Mouse (Mus musculus) hindbrain, embryonic 16.5 days (tissue): Measurements from ENCODE around the gene Nr4a1. TPM values are rescaled to one million over a fixed set of nuclear protein-coding genes. Genes with fewer than 3 reads are reported as not detected.

Experiments used
- ATAC-seq: fragments of 200-750 bp; cut with Nextera tagmentation; 2 replicates; pipeline ENCODE4 v1.8.0; 2017; ENCODE audit warnings: moderate TSS enrichment, moderate library complexity
- H3K27ac ChIP-seq: fragments of 300-500 bp; sonication (generic); 2 replicates; pipeline ENCODE4 v1.5.1; 2014; ENCODE audit warnings: low read depth, mild to moderate bottlenecking, control low read depth, low read length, moderate library complexity
- H3K27me3 ChIP-seq: fragments of 300-500 bp; sonication (generic); replicated peaks from 2 replicates; pipeline ENCODE4 v1.6.1; 2014; ENCODE audit warnings: low read length; ENCODE audit not compliant: control insufficient read depth, insufficient read depth
- H3K36me3 ChIP-seq: fragments of 300-500 bp; sonication (generic); 2 replicates; pipeline ENCODE4 v1.6.1; 2014; ENCODE audit warnings: mild to moderate bottlenecking, low read length, moderate library complexity, mixed read lengths; ENCODE audit not compliant: control insufficient read depth, insufficient read depth
- H3K4me1 ChIP-seq: fragments of 300-500 bp; sonication (generic); 2 replicates; pipeline ENCODE4 v1.6.1; 2014; ENCODE audit warnings: low read depth, low read length; ENCODE audit not compliant: control insufficient read depth, insufficient read depth
- H3K4me2 ChIP-seq: fragments of 300-500 bp; sonication (generic); 2 replicates; pipeline ENCODE4 v1.6.1; 2014; ENCODE audit warnings: mild to moderate bottlenecking, low read length, control low read depth, moderate library complexity
- H3K4me3 ChIP-seq: fragments of 300-500 bp; sonication (generic); 2 replicates; pipeline ENCODE4 v1.5.1; 2014; ENCODE audit warnings: mild to moderate bottlenecking, low read length, control low read depth, moderate library complexity
- H3K9ac ChIP-seq: fragments of 300-500 bp; sonication (generic); 2 replicates; pipeline ENCODE4 v1.6.1; 2014; ENCODE audit warnings: low read depth, mild to moderate bottlenecking, control low read depth, low read length, moderate library complexity
- H3K9me3 ChIP-seq: fragments of 300-500 bp; sonication (generic); 2 replicates; pipeline ENCODE4 v1.6.1; 2014; ENCODE audit warnings: mild to moderate bottlenecking, low read length, moderate library complexity; ENCODE audit not compliant: control insufficient read depth
- WGBS: fragments of 180-500 bp; shearing (Covaris S2); extraction: QIAGEN DNeasy Blood & Tissue Kit; methylation state at CpG from one replicate; pipeline ENCODE4 v1.1.7; 2014; 5-methylcytosine and 5-hydroxymethylcytosine counted together
- polyA plus RNA-seq: library from polyadenylated mRNA; unstranded; fragments of >200 nt; fragmentation: Nextera tagmentation; extraction: Ambion mirVana; gene quantifications from 2 replicates; pipeline ENCODE4 v1.2.1, GENCODE M21; 2015

Nr4a1 gene
- polyA plus RNA-seq, 1 experiment from 2014 or later: 7.2 TPM

GRCm38 (mm10) chr15:101259922-101260321, 5.9 kb downstream of the Nr4a1 start:
- H3K36me3 ChIP-seq: no peaks in the 10 kb centered on the region
- WGBS: 89% methylated on average over 3 of the region's 3 CpGs
- no peak for ATAC-seq

GRCm38 (mm10) chr15:101260387-101260786, 6.3 kb downstream of the Nr4a1 start:
- Histone ChIP-seq H3K4me2 (no peak overlapping the region), H3K9ac (no peak overlapping the region), H3K27ac (no peak overlapping the region), H3K36me3 (no peaks in the 10 kb centered on the region), H3K9me3 (no peaks in the 10 kb centered on the region), H3K4me3 (no peak overlapping the region), H3K27me3 (no peaks in the 10 kb centered on the region), H3K4me1 (no peaks in the 10 kb centered on the region; the same call in 1 of the 2 replicates)
- WGBS: 64% methylated on average over 10 of the region's 10 CpGs
- peak; percentile 31; the same call in 1 of the 2 replicates for ATAC-seq

More at GRCm38 (mm10) chr15:101259922-101260321, 5.9 kb downstream of the Nr4a1 start:
- H3K27me3 ChIP-seq: no peaks in the 10 kb centered on the region
- H3K4me2 ChIP-seq: no peak overlapping the region
- no peak overlapping the region for H3K27ac ChIP-seq
- no peak overlapping the region for H3K9ac ChIP-seq
- no peak overlapping the region for H3K4me3 ChIP-seq
- no peaks in the 10 kb centered on the region for H3K9me3 ChIP-seq
- peaks cover under 1% of the 10 kb centered on the region; the same call in 1 of the 2 replicates for H3K4me1 ChIP-seq

DNA sequence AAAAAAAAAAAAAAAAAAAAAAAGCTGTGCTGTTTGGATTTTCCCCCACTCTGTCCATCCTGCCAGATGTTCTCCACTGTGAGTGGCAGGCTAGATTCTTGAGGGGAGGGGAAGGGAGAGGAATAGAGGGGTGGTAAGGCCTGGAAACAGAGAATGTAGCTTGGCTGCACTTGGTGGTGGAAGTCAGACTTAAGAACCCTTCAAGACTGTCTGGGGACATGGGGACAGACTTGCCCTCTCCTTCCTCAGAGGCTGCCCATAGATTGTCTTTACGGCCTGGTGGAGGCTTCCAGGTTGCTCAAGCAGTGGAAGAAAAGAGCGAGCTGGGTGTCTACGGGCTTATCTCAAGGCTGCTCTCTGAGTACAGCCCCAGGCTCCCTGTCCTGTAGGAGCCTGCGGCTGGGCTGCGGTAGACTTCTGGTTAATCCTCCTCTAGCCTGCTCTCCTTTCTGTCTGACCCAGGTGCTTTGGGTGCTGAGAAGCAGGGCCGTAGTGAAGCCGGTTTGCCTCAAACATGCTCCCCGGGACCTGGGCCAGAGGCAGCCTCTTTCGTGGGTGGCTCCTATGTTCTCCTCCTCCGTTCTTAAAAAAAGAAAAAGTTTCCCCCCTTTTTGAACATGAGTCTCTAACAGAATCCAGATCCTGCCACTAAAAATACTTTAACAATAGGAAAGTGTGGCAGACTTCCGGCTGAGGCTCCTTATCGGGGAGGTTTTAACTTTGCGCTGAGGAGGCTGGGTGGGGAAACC, 7.0 kb downstream of the Nr4a1 start:
- Histone ChIP-seq H3K4me2 (no peak overlapping the region), H3K36me3 (no peaks in the 10 kb centered on the region), H3K4me1 (peaks cover 5% of the 10 kb centered on the region), H3K9me3 (no peaks in the 10 kb centered on the region), H3K27ac (peak overlapping the region; percentile 29; the same call in 1 of the 2 replicates), H3K9ac (no peak overlapping the region), H3K4me3 (no peak overlapping the region), H3K27me3 (peaks cover 4% of the 10 kb centered on the region; the same call in 1 of the 2 replicates)
- WGBS: 72% methylated on average over 13 of the region's 13 CpGs
- ATAC-seq: no peak

DNA sequence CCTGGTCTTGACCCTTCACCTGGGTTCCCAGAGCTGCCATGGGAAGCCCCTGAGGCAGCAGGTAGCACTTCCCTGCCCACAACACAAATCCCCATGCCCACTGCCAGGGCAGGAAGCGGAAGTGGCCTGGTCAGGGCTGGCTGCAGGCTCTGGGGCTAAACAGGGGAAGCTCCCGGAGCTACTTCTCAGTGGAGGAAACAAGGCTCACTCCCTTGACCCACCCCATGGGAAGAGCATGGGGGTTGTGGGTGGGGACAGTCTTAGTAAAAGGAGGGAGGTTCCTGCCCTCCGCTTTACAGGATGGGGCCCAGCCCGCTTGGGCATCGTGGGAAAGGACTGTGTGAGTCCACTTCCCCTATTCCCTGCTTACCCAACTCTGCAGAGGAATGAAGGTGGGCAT, 8.4 kb downstream of the Nr4a1 start:
- Histone ChIP-seq H3K9me3 (no peaks in the 10 kb centered on the region), H3K4me1 (peaks cover 7% of the 10 kb centered on the region), H3K27me3 (peaks cover 4% of the 10 kb centered on the region), H3K36me3 (no peaks in the 10 kb centered on the region), H3K4me2 (no peak overlapping the region), H3K9ac (no peak overlapping the region), H3K4me3 (no peak overlapping the region), H3K27ac (no peak overlapping the region)
- no peak for ATAC-seq
- 60% methylated on average over 5 of the region's 5 CpGs for WGBS

DNA sequence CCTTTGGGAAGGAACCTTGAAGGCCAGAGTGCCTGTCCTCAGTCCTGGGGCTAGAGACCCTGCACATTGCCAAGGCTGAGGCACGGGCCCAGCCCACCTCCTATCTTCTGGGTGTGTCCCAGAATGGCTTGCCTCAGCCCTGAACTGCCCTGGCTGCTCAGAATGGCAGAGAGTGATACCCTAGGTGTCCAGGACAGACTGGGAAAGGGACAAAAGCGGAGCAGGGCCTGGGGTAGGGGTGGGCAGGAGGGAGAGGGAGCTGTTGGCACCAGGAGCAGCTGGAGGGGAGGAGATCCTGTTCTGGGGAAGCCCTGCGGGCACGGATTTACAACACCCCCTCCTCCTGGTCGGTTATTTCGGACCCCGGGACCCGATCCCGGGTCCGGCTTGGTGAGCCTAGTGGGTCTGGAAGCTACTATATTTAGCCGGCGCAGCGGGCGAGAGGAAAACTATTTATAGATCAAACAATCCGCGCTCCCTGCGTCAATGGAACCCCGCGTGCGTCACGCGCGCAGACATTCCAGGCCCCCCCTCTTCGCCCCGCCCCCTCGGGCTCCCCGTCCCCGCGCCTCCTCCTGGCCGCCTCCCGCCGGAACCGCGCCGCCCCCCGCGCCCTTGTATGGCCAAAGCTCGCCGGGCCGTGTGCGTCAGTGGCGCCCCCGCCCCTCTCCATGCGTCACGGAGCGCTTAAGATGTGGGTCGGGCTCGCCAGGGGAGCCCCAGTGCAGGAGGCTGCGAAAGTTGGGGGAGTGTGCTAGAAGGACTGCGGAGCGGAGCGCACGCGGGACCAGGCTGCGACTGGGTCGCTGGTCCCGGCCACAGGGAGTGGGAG, 12.3 kb downstream of the Nr4a1 start:
- no peak overlapping the region; the same call in 1 of the 2 replicates for H3K27ac ChIP-seq
- H3K9ac ChIP-seq: peak overlapping the region; percentile 50
- peaks cover 9% of the 10 kb centered on the region for H3K27me3 ChIP-seq
- peaks cover 7% of the 10 kb centered on the region for H3K4me1 ChIP-seq
- under 1% methylated on average over 43 of the region's 57 CpGs for WGBS
- H3K9me3 ChIP-seq: no peaks in the 10 kb centered on the region
- H3K4me2 ChIP-seq: peak overlapping the region; percentile 94
- H3K36me3 ChIP-seq: peaks cover 5% of the 10 kb centered on the region
- ATAC-seq: peak; percentile 79
- H3K4me3 ChIP-seq: peak overlapping the region; percentile 54

DNA sequence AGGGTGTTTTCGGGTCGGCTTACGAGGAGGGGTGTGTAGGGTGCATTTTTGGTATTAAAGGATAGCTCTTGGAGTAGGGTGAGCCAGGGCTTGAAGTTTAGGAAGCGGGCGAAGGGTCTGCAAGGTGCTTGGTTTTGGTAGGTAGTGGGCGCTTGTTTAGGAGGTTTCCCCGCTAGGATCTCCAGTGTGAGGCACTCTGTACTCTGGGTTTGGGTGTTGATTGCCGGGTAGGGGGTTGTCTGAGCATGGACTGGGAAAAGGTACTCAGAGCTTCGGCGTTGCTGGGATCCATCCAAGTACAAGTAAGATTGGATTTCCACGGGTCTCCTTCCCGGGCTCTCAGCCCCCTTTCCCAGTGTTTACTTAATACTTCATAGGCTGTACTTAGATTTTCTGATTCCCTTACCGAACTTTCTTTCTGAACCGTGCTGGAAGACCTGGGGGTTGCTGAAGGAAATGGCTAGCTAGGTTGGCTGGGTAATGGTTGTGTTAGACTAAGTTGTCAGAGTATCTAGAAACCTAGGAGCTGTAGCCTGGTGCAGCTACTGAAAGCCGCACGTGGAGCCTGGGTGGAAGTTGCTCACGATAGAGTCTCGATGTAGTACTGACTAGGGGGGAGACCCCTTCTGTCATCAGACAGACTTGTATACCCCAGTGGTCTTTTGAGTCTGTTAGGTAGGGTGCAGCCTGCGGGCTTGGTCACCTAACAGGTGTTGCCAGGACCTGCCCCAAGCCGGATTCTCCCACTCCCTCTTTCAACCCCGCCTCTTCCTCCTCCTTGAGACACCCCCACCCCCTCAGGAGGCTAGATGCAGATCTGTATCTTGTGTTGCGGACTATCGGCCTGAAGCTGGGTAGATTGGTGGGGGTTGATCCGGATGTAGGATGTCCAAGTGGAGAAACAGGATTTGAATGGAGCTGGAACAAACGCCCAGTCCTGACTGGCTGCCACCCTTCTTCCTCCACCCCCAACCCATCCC, 13.3 kb downstream of the Nr4a1 start:
- ATAC-seq: no peak
- H3K9me3 ChIP-seq: no peaks in the 10 kb centered on the region
- H3K4me3 ChIP-seq: peak overlapping the region; percentile 54
- peak overlapping the region; percentile 50 for H3K9ac ChIP-seq
- peak overlapping the region; percentile 94 for H3K4me2 ChIP-seq
- no peak overlapping the region for H3K27ac ChIP-seq
- peaks cover 7% of the 10 kb centered on the region for H3K4me1 ChIP-seq
- peaks cover 5% of the 10 kb centered on the region for H3K36me3 ChIP-seq
- H3K27me3 ChIP-seq: peaks cover 9% of the 10 kb centered on the region
- WGBS: 7% methylated on average over 25 of the region's 25 CpGs

- H3K4me2 ChIP-seq: no peak overlapping the region
- H3K4me1 ChIP-seq: peaks cover 7% of the 10 kb centered on the region
- H3K27me3 ChIP-seq: peaks cover 9% of the 10 kb centered on the region
- H3K9ac ChIP-seq: no peak overlapping the region
- 90% methylated on average over 29 of the region's 29 CpGs for WGBS
- peaks cover 11% of the 10 kb centered on the region for H3K36me3 ChIP-seq
- H3K27ac ChIP-seq: no peak overlapping the region
- H3K9me3 ChIP-seq: no peaks in the 10 kb centered on the region
- H3K4me3 ChIP-seq: no peak overlapping the region
- ATAC-seq: no peak
Observed at GRCm38 (mm10) chr15:101270101-101270820, 16.2 kb downstream of the Nr4a1 start.

- peaks cover 6% of the 10 kb centered on the region for H3K27me3 ChIP-seq
- no peak for ATAC-seq
- H3K27ac ChIP-seq: no peak overlapping the region
- peaks cover 11% of the 10 kb centered on the region for H3K36me3 ChIP-seq
- H3K9ac ChIP-seq: no peak overlapping the region
- H3K4me2 ChIP-seq: no peak overlapping the region
- peaks cover 2% of the 10 kb centered on the region for H3K4me1 ChIP-seq
- no peak overlapping the region for H3K4me3 ChIP-seq
- H3K9me3 ChIP-seq: no peaks in the 10 kb centered on the region
- 87% methylated on average over 3 of the region's 3 CpGs for WGBS
Observed at GRCm38 (mm10) chr15:101271107-101271506, 17.0 kb downstream of the Nr4a1 start.
